8 mouse cellular contexts compared by ENCODE assay signal in the genomic region with DNA sequence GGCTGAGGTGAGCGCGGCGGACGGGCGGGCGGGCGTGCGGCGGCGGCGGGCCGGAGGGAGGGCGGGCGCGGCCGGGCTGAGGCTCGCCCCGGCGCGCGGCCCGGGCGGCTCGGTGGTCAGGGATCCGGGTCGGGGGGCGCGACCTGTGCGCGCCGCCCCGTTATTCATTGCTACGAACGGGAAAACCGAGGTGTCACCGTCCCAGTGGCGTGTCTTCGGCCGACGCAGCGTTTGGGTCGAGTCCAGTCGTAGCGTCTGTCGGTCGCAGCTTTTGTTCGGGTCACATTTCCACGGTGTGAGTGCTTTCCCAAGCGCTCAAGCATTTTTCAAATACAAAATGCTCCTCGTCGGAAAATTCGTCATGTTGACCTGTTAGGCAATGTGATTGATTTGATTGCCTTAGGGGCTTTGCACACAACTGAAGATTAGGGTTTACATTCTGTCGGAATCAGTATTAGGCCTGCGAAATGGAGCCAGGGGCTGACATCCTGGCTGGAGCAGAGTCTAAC. TPM values are rescaled to one million over a fixed set of nuclear protein-coding genes. Genes with fewer than 3 reads are reported as not detected.
DNase-seq lines count a peak whose midpoint lies in the region; ATAC-seq and TF ChIP-seq lines count a peak whose summit lies in the region.

No protein-coding gene starts in this region.

- no peaks in the 10 kb centered on the region for H3K27me3 ChIP-seq in forebrain, embryonic 12.5 days
- H3K27me3 ChIP-seq in hindbrain, embryonic 13.5 days, result no peaks in the 10 kb centered on the region
- H3K27me3 ChIP-seq in limb, embryonic 11.5 days (ENCODE audit: control insufficient read depth, insufficient read depth, low read length), result no peaks in the 10 kb centered on the region
- H3K27me3 ChIP-seq in midbrain, embryonic 11.5 days (ENCODE audit: control insufficient read depth, insufficient read depth, low read length), result no peaks in the 10 kb centered on the region

- peak overlapping the region; percentile 71 for H3K9ac ChIP-seq in forebrain, embryonic 12.5 days
- H3K9ac ChIP-seq in hindbrain, embryonic 13.5 days, result peak overlapping the region; percentile 85
- H3K9ac ChIP-seq in limb, embryonic 11.5 days (ENCODE audit: low read length), result peak overlapping the region; percentile 86
- H3K9ac ChIP-seq in midbrain, embryonic 11.5 days (ENCODE audit: low read length), result peak overlapping the region; percentile 86

- H3K4me1 ChIP-seq in forebrain, embryonic 12.5 days, result peaks cover 26% of the 10 kb centered on the region
- H3K4me1 ChIP-seq in hindbrain, embryonic 13.5 days (replicated peaks), result peaks cover 40% of the 10 kb centered on the region
- H3K4me1 ChIP-seq in limb, embryonic 11.5 days (ENCODE audit: control insufficient read depth, insufficient read depth, low read length), result peaks cover 7% of the 10 kb centered on the region; the same call in 1 of the 2 replicates
- H3K4me1 ChIP-seq in midbrain, embryonic 11.5 days (ENCODE audit: control insufficient read depth, insufficient read depth, low read length), result peaks cover 10% of the 10 kb centered on the region

- TF ChIP-seq CTCF in brain, embryonic 14.5 days (IDR thresholded peaks at IDR 0.05; ENCODE audit: borderline replicate concordance, extremely low read depth, insufficient read depth, insufficient read length), result no peak

- peak overlapping the region; percentile 78 for H3K4me3 ChIP-seq in forebrain, embryonic 12.5 days (replicated peaks)
- H3K4me3 ChIP-seq in hindbrain, embryonic 13.5 days, result peak overlapping the region; percentile 76
- H3K4me3 ChIP-seq in limb, embryonic 11.5 days (ENCODE audit: low read depth, low read length), result peak overlapping the region; percentile 65
- peak overlapping the region; percentile 85 for H3K4me3 ChIP-seq in midbrain, embryonic 11.5 days (ENCODE audit: low read depth, low read length)

- peak overlapping the region; percentile 63 for H3K27ac ChIP-seq in forebrain, embryonic 12.5 days
- H3K27ac ChIP-seq in hindbrain, embryonic 13.5 days, result peak overlapping the region; percentile 88
- H3K27ac ChIP-seq in limb, embryonic 11.5 days (replicated peaks; ENCODE audit: low read depth, low read length), result 0 out of 2 replicates have a peak overlapping the region, but pooled peaks have one; percentile 26
- H3K27ac ChIP-seq in midbrain, embryonic 11.5 days (ENCODE audit: low read depth, low read length), result peak overlapping the region; percentile 20; the same call in 1 of the 2 replicates

- WGBS in forebrain, embryonic 12.5 days, result under 1% methylated on average over 43 of the region's 54 CpGs
- WGBS in hindbrain, embryonic 13.5 days, result under 1% methylated on average over 51 of the region's 54 CpGs
- WGBS in limb, embryonic 11.5 days, result under 1% methylated on average over 32 of the region's 54 CpGs
- under 1% methylated on average over 44 of the region's 54 CpGs for WGBS in midbrain, embryonic 11.5 days

- H3K4me2 ChIP-seq in forebrain, embryonic 12.5 days, result peak overlapping the region; percentile 54
- H3K4me2 ChIP-seq in hindbrain, embryonic 13.5 days, result peak overlapping the region; percentile 64
- H3K4me2 ChIP-seq in limb, embryonic 11.5 days (ENCODE audit: low read depth, severe bottlenecking), result peak overlapping the region; percentile 49
- peak overlapping the region; percentile 62 for H3K4me2 ChIP-seq in midbrain, embryonic 11.5 days

- peak; percentile 80 for ATAC-seq in forebrain, embryonic 12.5 days (ENCODE audit: low FRiP score)
- no peak; the same call in none of the 2 replicates for ATAC-seq in hindbrain, embryonic 13.5 days (ENCODE audit: low FRiP score)
- no peak for ATAC-seq in limb, embryonic 11.5 days (ENCODE audit: insufficient number of reproducible peaks, low FRiP score, low TSS enrichment, low read depth)
- ATAC-seq in midbrain, embryonic 11.5 days (ENCODE audit: low FRiP score), result peak; percentile 82

- no peak for TF ChIP-seq POLR2A in brain, embryonic 14.5 days (IDR thresholded peaks at IDR 0.05; ENCODE audit: borderline replicate concordance, extremely low read depth, insufficient read depth, insufficient read length, poor library complexity, severe bottlenecking)

- no peaks in the 10 kb centered on the region for H3K9me3 ChIP-seq in forebrain, embryonic 12.5 days
- no peaks in the 10 kb centered on the region for H3K9me3 ChIP-seq in hindbrain, embryonic 13.5 days
- no peaks in the 10 kb centered on the region for H3K9me3 ChIP-seq in limb, embryonic 11.5 days (ENCODE audit: control insufficient read depth, low read length)
- no peaks in the 10 kb centered on the region for H3K9me3 ChIP-seq in midbrain, embryonic 11.5 days (ENCODE audit: control insufficient read depth, low read length)

- DNase-seq in thymus, postnatal 0 days (ENCODE audit: low spot score), result peak; percentile 22
- DNase-seq in thymus, postnatal 4 days, result no peak
- DNase-seq in brain, embryonic 14.5 days (ENCODE audit: low read depth), result peak; percentile 53
- peak; percentile 65 for DNase-seq in limb, embryonic 11.5 days (ENCODE audit: low spot score)
- peak; percentile 96 for DNase-seq in midbrain, embryonic 11.5 days (ENCODE audit: low spot score, missing footprints)
- no peak for DNase-seq in yolk sac, embryonic 10.5 days (ENCODE audit: low spot score)

- H3K36me3 ChIP-seq in forebrain, embryonic 12.5 days (replicated peaks), result no peaks in the 10 kb centered on the region
- no peaks in the 10 kb centered on the region for H3K36me3 ChIP-seq in hindbrain, embryonic 13.5 days
- H3K36me3 ChIP-seq in limb, embryonic 11.5 days (ENCODE audit: control insufficient read depth, insufficient read depth, low read length), result 0 out of 2 replicates have a peak, but pooled peaks cover 2% of the 10 kb centered on the region
- H3K36me3 ChIP-seq in midbrain, embryonic 11.5 days (ENCODE audit: control insufficient read depth, insufficient read depth, low read length), result no peaks in the 10 kb centered on the region

RNA-seq across cellular contexts. Expression of a gene that starts 0.4 kb away (rescaled TPM):
- 30.4 and 35.4 TPM in 2 replicates for polyA plus RNA-seq in thymus, postnatal 0 days (2015; fragmentation: Nextera tagmentation; extraction: Ambion mirVana)
- polyA plus RNA-seq in brain, embryonic 14.5 days (2012; rRNA removed), result 84.3 and 86.1 TPM in 2 replicates
- 67.4 and 72.9 TPM in 2 replicates for polyA plus RNA-seq in forebrain, embryonic 12.5 days (2016; fragmentation: Nextera tagmentation; extraction: Ambion mirVana)
- polyA plus RNA-seq in hindbrain, embryonic 13.5 days (2015; fragmentation: Nextera tagmentation; extraction: Ambion mirVana), result 88.0 and 89.3 TPM in 2 replicates
- polyA plus RNA-seq in limb, embryonic 11.5 days (2014; fragmentation: Nextera tagmentation; extraction: Ambion mirVana), result 55.7 and 56.8 TPM in 2 replicates
- polyA plus RNA-seq in midbrain, embryonic 11.5 days (2014; fragmentation: Nextera tagmentation; extraction: Ambion mirVana), result 65.6 and 73.2 TPM in 2 replicates

RNA-seq across cellular contexts. Expression of a gene that starts 6.5 kb away (rescaled TPM):
- polyA plus RNA-seq in thymus, postnatal 0 days (2015; fragmentation: Nextera tagmentation; extraction: Ambion mirVana), result 13.1 and 14.4 TPM in 2 replicates
- 21.2 and 24.8 TPM in 2 replicates for polyA plus RNA-seq in brain, embryonic 14.5 days (2012; rRNA removed)
- 25.5 and 27.9 TPM in 2 replicates for polyA plus RNA-seq in forebrain, embryonic 12.5 days (2016; fragmentation: Nextera tagmentation; extraction: Ambion mirVana)
- polyA plus RNA-seq in hindbrain, embryonic 13.5 days (2015; fragmentation: Nextera tagmentation; extraction: Ambion mirVana), result 18.9 and 19.8 TPM in 2 replicates
- polyA plus RNA-seq in limb, embryonic 11.5 days (2014; fragmentation: Nextera tagmentation; extraction: Ambion mirVana), result 21.4 and 21.8 TPM in 2 replicates
- polyA plus RNA-seq in midbrain, embryonic 11.5 days (2014; fragmentation: Nextera tagmentation; extraction: Ambion mirVana), result 19.3 and 21.8 TPM in 2 replicates

RNA-seq across cellular contexts. Expression of a gene that starts 48.6 kb away (rescaled TPM):
- polyA plus RNA-seq in thymus, postnatal 0 days (2015; fragmentation: Nextera tagmentation; extraction: Ambion mirVana), result 41.7 and 44.6 TPM in 2 replicates
- 31.6 and 33.7 TPM in 2 replicates for polyA plus RNA-seq in brain, embryonic 14.5 days (2012; rRNA removed)
- 51.7 and 53.1 TPM in 2 replicates for polyA plus RNA-seq in forebrain, embryonic 12.5 days (2016; fragmentation: Nextera tagmentation; extraction: Ambion mirVana)
- polyA plus RNA-seq in hindbrain, embryonic 13.5 days (2015; fragmentation: Nextera tagmentation; extraction: Ambion mirVana), result 36.0 and 37.0 TPM in 2 replicates
- 68.2 and 68.7 TPM in 2 replicates for polyA plus RNA-seq in limb, embryonic 11.5 days (2014; fragmentation: Nextera tagmentation; extraction: Ambion mirVana)
- 62.2 and 63.1 TPM in 2 replicates for polyA plus RNA-seq in midbrain, embryonic 11.5 days (2014; fragmentation: Nextera tagmentation; extraction: Ambion mirVana)

Comparison
In these comparisons a context has a peak if more than half of its experiments do, and no peak if none do; other contexts are left out.
1. DNase-seq: peak in thymus, postnatal 0 days (single experiment), brain, embryonic 14.5 days (single experiment), limb, embryonic 11.5 days (single experiment) and midbrain, embryonic 11.5 days (single experiment); none in thymus, postnatal 4 days (single experiment) and yolk sac, embryonic 10.5 days (single experiment).
2. ATAC-seq: peak in forebrain, embryonic 12.5 days (single experiment) and midbrain, embryonic 11.5 days (single experiment); none in hindbrain, embryonic 13.5 days (single experiment) and limb, embryonic 11.5 days (single experiment).
3. H3K27ac ChIP-seq: peak in every context shown above with its lines; median percentile 88 in hindbrain, embryonic 13.5 days; 63 in forebrain, embryonic 12.5 days; 26 in limb, embryonic 11.5 days; 20 in midbrain, embryonic 11.5 days.
4. Peak in every context shown above with its lines, with median percentiles within 50 percentile points of each other: H3K4me2 ChIP-seq, H3K4me3 ChIP-seq and H3K9ac ChIP-seq.